Mouse (Mus musculus) olfactory bulb, adult 2 months (tissue): ENCODE results near the gene Exoc2.

Source experiments
- CTCF ChIP-seq: fragments of 200-500 bp; IDR thresholded peaks from 2 replicates; pipeline ENCODE4 v1.5.1; 2012; ENCODE audit warnings: low read depth, mild to moderate bottlenecking, low read length, moderate library complexity; ENCODE audit not compliant: insufficient read depth
- POLR2A ChIP-seq: fragments of 200-500 bp; IDR thresholded peaks from 2 replicates; pipeline ENCODE4 v1.6.1; 2012; ENCODE audit warnings: mild to moderate bottlenecking, low read depth, low read length, moderate library complexity; ENCODE audit not compliant: insufficient read depth

DNA sequence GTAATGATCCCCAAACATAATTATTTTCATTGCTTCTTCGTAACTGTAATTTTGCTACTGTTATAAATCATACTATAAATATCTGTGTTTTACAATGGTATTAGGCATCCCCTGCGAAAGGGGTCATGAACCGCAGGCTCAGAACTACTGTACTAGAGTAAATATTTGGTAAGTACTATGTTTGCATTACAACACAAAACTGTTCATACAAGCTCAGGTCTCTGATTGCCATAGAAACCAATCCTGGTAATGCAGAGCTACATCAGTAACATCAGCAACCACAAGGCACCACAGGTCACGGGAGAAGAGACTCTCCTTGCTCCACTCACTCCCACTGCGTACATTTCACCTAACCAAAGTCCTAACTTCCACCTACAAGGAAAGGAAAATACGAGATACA is 49.6 kb downstream of the Exoc2 start:
- TF ChIP-seq CTCF: no peak
- TF ChIP-seq POLR2A: no peak
